Mouse (Mus musculus): ENCODE results near the gene Gm20431. TPM values are rescaled to one million over a fixed set of nuclear protein-coding genes. Genes with fewer than 3 reads are reported as not detected.

The Gm20431 gene
- total RNA-seq, 1 experiment, result 21.9 TPM

GRCm38 (mm10) chr2:167672212-167672685 lies 11.0 kb upstream of the Gm20431 start:
- no peak for DNase-seq (ENCODE audit: low read depth, low spot score)
- H3K36me3 ChIP-seq (ENCODE audit: control insufficient read depth, insufficient read depth, low read length, poor library complexity, severe bottlenecking), result no peaks in the 10 kb centered on the region
- H3K27ac ChIP-seq (ENCODE audit: insufficient read depth, low read depth, low read length, poor library complexity, severe bottlenecking), result no peak overlapping the region; the same call in 1 of the 2 replicates
- TF ChIP-seq ZC3H11A (IDR thresholded peaks at IDR 0.05; ENCODE audit: borderline replicate concordance, low read depth, low read length) (no peak), CHD2 (IDR thresholded peaks at IDR 0.05; ENCODE audit: low read depth, low read length) (no peak), HCFC1 (IDR thresholded peaks at IDR 0.05; ENCODE audit: borderline replicate concordance, insufficient read depth, low read length) (no peak), MAFK (IDR thresholded peaks at IDR 0.05; ENCODE audit: insufficient read depth, low read depth, low read length) (no peak), ZNF384 (IDR thresholded peaks at IDR 0.05; ENCODE audit: low read depth, low read length) (no peak)
- in situ Hi-C loops (cut with MboI; ENCODE audit: low sequenced_read_pairs in 2 of 2, unreplicated experiment in 2 of 2), result loop anchor here in 1 of 2 experiments (10.0 kb wide), 1 partner anchor 137 kb away; the partner anchor contains the start of gene Snai1
- H3K9ac ChIP-seq (ENCODE audit: insufficient read depth, low read depth, low read length, poor library complexity, severe bottlenecking), result no peak overlapping the region
- H3K4me3 ChIP-seq (ENCODE audit: insufficient read depth in 1 of 2, low read depth in 1 of 2, low read length in 2 of 2, poor library complexity in 1 of 2, severe bottlenecking in 1 of 2), result no peak overlapping the region
- no peaks in the 10 kb centered on the region for H3K9me3 ChIP-seq (ENCODE audit: control insufficient read depth, insufficient read depth, low read depth, low read length)
- peaks cover 2 to 17% of the 10 kb centered on the region in 2 experiments; a peak in 3 of 4 replicates for H3K4me1 ChIP-seq (ENCODE audit: control insufficient read depth in 2 of 2, insufficient read depth in 2 of 2, low read length in 2 of 2, poor library complexity in 1 of 2)

- TF ChIP-seq ZC3H11A (IDR thresholded peaks at IDR 0.05; ENCODE audit: borderline replicate concordance, low read depth, low read length) (no peak), MAFK (IDR thresholded peaks at IDR 0.05; ENCODE audit: insufficient read depth, low read depth, low read length) (no peak)
- in situ Hi-C loops (cut with MboI; ENCODE audit: low sequenced_read_pairs in 2 of 2, unreplicated experiment in 2 of 2), result loop anchor here in 1 of 2 experiments (10.0 kb wide), 1 partner anchor 136 kb away; the partner anchor contains the start of gene Snai1
- no peak overlapping the region for H3K27ac ChIP-seq (ENCODE audit: insufficient read depth, low read depth, low read length, poor library complexity, severe bottlenecking)
- peaks cover 2 to 17% of the 10 kb centered on the region in 2 experiments; a peak in 3 of 4 replicates for H3K4me1 ChIP-seq (ENCODE audit: control insufficient read depth in 2 of 2, insufficient read depth in 2 of 2, low read length in 2 of 2, poor library complexity in 1 of 2)
- H3K9me3 ChIP-seq (ENCODE audit: control insufficient read depth, insufficient read depth, low read depth, low read length), result no peaks in the 10 kb centered on the region
- H3K36me3 ChIP-seq (ENCODE audit: control insufficient read depth, insufficient read depth, low read length, poor library complexity, severe bottlenecking), result no peaks in the 10 kb centered on the region
- DNase-seq (ENCODE audit: low read depth, low spot score), result no peak
- H3K9ac ChIP-seq (ENCODE audit: insufficient read depth, low read depth, low read length, poor library complexity, severe bottlenecking), result no peak overlapping the region
- H3K4me3 ChIP-seq (ENCODE audit: insufficient read depth in 1 of 2, low read depth in 1 of 2, low read length in 2 of 2, poor library complexity in 1 of 2, severe bottlenecking in 1 of 2), result no peak overlapping the region
These were observed 9.9 kb upstream of the Gm20431 start for GRCm38 (mm10) chr2:167671101-167671633.

GRCm38 (mm10) chr2:167669398-167669797 lies 8.1 kb upstream of the Gm20431 start:
- H3K9me3 ChIP-seq (ENCODE audit: control insufficient read depth, insufficient read depth, low read depth, low read length), result no peaks in the 10 kb centered on the region
- TF ChIP-seq ZC3H11A (IDR thresholded peaks at IDR 0.05; ENCODE audit: borderline replicate concordance, low read depth, low read length) (no peak), MAFK (IDR thresholded peaks at IDR 0.05; ENCODE audit: insufficient read depth, low read depth, low read length) (no peak), ZNF384 (IDR thresholded peaks at IDR 0.05; ENCODE audit: low read depth, low read length) (no peak)
- peaks cover 0 to 15% of the 10 kb centered on the region in 2 experiments; a peak in 2 of 4 replicates for H3K4me1 ChIP-seq (ENCODE audit: control insufficient read depth in 2 of 2, insufficient read depth in 2 of 2, low read length in 2 of 2, poor library complexity in 1 of 2)
- no peak for DNase-seq (ENCODE audit: low read depth, low spot score)
- no peaks in the 10 kb centered on the region for H3K36me3 ChIP-seq (ENCODE audit: control insufficient read depth, insufficient read depth, low read length, poor library complexity, severe bottlenecking)
- H3K27ac ChIP-seq (ENCODE audit: insufficient read depth, low read depth, low read length, poor library complexity, severe bottlenecking), result no peak overlapping the region
- H3K4me3 ChIP-seq (ENCODE audit: insufficient read depth in 1 of 2, low read depth in 1 of 2, low read length in 2 of 2, poor library complexity in 1 of 2, severe bottlenecking in 1 of 2), result no peak overlapping the region
- no peak overlapping the region for H3K9ac ChIP-seq (ENCODE audit: insufficient read depth, low read depth, low read length, poor library complexity, severe bottlenecking)
- in situ Hi-C loops (cut with MboI; ENCODE audit: low sequenced_read_pairs in 2 of 2, unreplicated experiment in 2 of 2), result no loop called here

- TF ChIP-seq HCFC1 (IDR thresholded peaks at IDR 0.05; ENCODE audit: borderline replicate concordance, insufficient read depth, low read length), result no peak
- TF ChIP-seq ZNF384 (IDR thresholded peaks at IDR 0.05; ENCODE audit: low read depth, low read length), result no peak
- no peak for TF ChIP-seq ZC3H11A (IDR thresholded peaks at IDR 0.05; ENCODE audit: borderline replicate concordance, low read depth, low read length)
- TF ChIP-seq CHD2 (IDR thresholded peaks at IDR 0.05; ENCODE audit: low read depth, low read length), result no peak
- no peak for TF ChIP-seq MAFK (IDR thresholded peaks at IDR 0.05; ENCODE audit: insufficient read depth, low read depth, low read length)
- Histone ChIP-seq H3K9me3 (ENCODE audit: control insufficient read depth, insufficient read depth, low read depth, low read length) (no peaks in the 10 kb centered on the region), H3K36me3 (ENCODE audit: control insufficient read depth, insufficient read depth, low read length, poor library complexity, severe bottlenecking) (no peaks in the 10 kb centered on the region), H3K27ac (ENCODE audit: insufficient read depth, low read depth, low read length, poor library complexity, severe bottlenecking) (no peak overlapping the region), H3K9ac (ENCODE audit: insufficient read depth, low read depth, low read length, poor library complexity, severe bottlenecking) (no peak overlapping the region), H3K4me1 (ENCODE audit: control insufficient read depth in 2 of 2, insufficient read depth in 2 of 2, low read length in 2 of 2, poor library complexity in 1 of 2) (peaks cover 0 to 15% of the 10 kb centered on the region in 2 experiments; a peak in 2 of 4 replicates), H3K4me3 (ENCODE audit: insufficient read depth in 1 of 2, low read depth in 1 of 2, low read length in 2 of 2, poor library complexity in 1 of 2, severe bottlenecking in 1 of 2) (no peak overlapping the region)
- DNase-seq (ENCODE audit: low read depth, low spot score), result no peak
- in situ Hi-C loops (cut with MboI; ENCODE audit: low sequenced_read_pairs in 2 of 2, unreplicated experiment in 2 of 2), result no loop called here
These were observed 7.1 kb upstream of the Gm20431 start for GRCm38 (mm10) chr2:167668426-167668825.

Measured in ES-E14 (cell line).